Mouse (Mus musculus): ENCODE measurements around the gene Sis. TPM values are rescaled to one million over a fixed set of nuclear protein-coding genes. Genes with fewer than 3 reads are reported as not detected.

Sis gene
- polyA plus RNA-seq, 1 experiment from 2014 or later, result not detected

Other genes starting within 250 kb of the Sis start
- 0.18 and 0.27 TPM in 2 replicates for gene Slitrk3, start 89.9 kb upstream of the Sis start, polyA plus RNA-seq (2016; fragmentation: Nextera tagmentation; extraction: Ambion mirVana)